Mouse (Mus musculus) telencephalon, adult 2 months (tissue): ENCODE data around the gene Copz2.

ENCODE experiments used
- DNase-seq: peaks from one replicate; pipeline ENCODE4 v3.0.0-alpha.2; 2011; ENCODE audit warnings: low read depth, low spot score

The Copz2 gene

DNA sequence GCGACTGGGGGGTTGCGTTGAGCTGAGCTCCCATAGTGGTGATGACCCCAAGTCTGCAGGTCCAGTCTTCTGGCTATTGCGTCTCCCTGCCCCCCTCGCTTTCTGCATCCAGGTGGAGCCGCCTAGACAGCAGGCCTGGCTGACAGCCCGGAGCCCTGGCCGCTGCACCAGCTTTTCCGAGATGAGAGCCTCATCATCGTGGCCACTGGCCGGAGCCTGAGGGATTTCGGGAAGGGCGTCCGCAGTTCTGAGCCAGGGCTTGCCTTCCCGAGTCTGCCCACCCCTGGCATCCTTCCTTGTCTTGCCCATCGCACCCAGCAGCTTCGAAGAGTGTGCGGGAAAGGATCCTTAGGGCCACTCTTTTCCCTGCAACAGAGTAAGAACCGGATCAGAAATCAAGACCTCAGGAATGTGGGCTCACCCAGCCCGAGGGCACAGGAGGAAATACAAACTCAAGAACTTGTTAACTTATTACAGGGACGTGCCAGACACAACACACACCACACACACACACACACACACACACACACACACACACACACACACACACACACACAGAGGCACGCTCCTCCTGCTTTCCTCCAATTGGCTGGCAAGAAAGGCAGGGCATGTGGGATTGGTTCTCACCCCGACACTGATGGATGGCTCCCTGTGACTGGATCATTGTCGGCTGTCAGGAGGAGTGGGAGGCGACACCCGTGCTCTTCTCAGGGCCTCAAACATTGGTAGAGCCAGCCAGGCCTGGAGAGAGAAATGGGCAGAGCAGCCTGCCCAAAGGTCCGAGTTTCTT, 13.7 kb downstream of the Copz2 start:
- DNase-seq, result no peak

DNA sequence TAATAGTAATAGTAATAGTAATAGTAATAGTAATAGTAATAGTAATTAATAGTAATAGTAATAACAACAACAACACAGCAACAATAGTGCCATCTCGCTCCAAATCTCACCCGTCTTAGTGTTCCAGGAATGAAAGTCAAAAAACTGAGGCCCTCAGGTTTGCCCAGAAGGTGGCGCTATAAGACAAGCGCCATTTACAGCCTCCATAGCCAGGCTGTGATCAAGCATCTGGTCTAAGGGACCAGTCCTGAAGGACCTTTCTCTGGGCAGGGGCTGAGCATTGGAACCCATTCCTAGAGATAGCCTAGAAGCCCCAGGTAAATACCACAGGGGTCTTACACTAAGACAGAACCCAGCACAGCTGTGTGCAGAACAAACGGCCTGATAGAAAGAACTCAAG, 17.5 kb downstream of the Copz2 start:
- no peak for DNase-seq

DNA sequence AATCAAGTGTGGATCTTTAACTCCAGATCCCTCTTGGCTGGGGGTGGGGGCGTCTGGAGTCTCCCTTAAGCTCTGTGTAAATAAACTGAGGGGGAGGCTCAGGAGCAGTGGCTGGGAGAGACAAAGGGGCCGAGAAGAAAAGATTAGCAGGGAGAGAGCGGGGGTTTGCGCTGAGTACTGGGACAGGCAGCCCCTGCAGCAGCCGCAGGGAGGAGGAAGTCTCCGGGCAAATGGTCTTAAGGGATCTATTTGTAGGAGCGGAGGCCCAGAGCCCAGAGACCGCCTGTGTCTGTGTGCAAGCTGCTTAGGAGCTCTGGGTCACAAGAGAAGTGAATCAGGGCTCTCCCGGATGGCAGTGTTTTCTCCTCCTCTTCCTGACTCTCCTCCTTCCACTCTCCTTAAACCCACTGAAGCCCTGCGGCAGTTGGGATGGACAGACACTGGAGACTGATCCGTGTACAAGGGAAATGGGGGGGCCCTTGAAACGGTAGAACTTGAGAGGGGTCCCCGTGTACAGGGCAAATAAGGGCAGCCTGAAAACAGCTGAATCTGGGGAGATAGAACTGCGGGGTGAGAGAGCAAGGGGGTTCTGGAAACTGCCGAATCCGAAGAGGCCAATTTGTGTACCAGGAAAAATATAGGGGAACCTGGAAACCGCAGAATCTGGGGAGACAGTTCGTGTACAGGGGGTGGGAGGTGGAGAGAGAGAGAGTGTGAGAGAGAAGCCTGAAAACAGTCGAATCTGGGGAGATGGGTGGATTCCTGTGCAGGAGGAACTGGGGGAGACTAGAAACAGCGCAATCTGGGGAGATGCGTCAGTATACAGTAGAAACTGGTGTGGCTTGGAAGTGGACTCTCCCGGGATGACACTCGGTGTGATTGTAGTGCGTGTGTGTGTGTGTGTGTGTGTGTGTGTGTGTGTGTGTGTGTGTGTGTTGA, 23.0 kb downstream of the Copz2 start:
- no peak for DNase-seq

DNA sequence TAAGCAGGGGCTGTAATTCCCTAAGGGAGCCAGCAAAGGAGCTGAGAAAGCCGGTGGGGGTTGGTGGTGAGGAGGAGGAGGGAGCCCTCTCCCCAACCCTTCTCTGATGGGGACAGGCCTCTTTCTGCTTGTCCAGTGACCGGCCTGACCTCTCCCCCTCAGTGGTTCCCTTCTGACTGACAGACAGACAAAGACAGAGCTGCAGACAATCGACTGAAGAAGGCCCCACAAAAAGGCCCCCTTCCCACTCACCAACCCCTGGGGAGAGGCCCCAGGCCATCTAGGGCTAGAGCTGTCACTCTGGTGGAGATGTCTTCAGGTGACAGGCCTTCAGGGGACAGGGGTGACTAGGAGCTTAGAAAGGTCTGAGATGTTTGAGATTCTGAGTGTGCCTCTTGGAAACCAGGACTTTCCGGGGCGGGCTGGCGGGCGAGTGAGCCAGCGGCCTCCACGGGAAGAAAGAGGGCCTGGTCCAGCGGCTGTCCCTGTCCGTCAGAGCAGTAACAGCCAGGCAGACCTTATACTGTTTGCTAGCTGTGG, 24.0 kb downstream of the Copz2 start:
- no peak for DNase-seq

DNA sequence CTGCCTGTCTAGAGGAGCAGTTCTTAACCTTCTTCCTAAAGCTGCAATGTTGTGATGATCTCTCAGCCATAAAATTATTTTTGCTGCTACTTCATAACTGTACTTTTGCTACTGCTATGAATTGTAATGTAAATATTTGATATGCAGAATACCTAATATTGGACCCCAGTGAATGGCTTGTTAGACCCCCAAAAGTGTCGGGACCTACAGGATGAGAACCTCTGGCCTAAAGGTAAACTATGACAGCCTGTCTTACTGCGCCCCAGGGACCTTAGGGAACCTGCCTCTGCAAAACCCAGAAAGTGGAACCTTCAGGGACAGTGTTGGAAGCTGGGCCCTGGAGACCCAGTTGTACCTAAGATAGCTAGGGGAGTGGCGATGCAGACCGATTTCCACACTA, 25.6 kb downstream of the Copz2 start:
- no peak for DNase-seq

DNA sequence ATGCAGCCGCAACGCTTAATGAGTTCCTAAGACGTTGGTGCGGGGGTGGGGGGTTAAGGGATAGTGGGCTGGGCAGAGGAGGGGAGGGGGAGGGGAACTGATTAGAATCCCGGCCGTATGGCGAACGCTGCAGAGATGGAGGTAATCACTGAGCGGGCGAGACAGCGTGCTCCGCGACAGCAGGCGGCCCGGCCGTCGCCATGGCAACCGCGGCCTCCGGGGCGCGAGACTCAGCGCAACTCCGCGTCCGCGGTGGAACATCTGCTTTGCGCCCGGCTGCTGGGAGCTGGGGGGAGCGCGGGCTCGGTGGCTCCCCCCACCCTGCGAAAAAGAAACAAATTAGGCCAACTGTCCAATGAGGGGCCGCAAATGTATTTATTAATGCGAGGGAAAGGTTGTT, 26.1 kb downstream of the Copz2 start:
- DNase-seq, result no peak

DNA sequence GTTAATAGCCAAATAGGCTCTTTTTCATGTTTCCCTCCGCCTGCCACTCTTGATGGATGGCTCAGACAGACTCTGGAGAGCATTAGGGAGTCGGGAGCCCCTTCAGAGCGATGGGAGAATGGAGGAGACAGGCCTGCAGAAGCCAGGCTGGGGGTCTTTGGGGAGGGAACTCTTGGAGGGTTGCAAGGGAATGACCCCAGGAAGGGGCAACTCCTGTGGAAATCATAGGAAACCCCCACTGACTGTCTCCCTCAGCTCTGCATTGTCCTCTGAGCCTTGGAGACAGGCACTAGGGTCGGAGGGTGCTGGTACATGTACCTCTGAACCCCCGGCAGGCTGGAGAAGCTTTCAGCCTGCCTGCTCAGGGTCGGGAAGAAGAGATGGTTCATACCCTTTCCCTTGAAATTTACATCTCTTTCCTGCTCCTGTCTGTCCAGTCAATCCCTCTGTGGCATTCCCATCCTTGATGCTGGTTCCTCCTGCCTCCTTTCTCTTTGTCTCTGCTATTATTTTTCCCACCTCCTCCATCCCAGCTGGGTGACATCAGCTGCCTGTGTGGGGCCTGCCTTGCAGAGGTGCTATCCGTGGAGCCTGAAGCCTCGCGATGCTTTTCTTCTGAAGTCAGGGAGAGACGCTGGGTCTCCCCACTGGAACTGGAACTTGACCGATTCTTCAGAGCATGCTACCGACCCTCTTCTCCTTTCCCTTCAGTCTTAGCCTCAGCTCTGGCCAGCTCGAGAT, 26.8 kb downstream of the Copz2 start:
- DNase-seq, result no peak

DNA sequence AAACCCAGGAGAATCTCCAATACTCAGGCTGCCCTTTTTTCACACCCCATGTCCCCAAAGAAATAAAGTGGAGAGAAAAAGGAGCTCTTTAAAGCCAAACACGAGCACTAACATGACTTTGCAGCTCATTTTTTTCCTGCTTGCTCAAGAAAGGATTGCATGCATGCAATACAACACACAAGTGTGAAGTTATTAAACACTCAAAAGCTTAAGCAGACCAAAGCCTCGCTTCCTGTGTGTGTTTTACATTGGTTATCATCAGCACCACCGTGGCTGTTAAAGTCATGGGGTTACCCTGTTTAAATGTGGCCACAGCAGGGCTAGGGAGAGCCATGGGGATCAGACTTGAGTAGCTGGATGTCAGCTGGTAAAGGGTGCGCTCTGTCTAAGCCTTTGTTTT, 27.4 kb downstream of the Copz2 start:
- DNase-seq, result no peak

DNA sequence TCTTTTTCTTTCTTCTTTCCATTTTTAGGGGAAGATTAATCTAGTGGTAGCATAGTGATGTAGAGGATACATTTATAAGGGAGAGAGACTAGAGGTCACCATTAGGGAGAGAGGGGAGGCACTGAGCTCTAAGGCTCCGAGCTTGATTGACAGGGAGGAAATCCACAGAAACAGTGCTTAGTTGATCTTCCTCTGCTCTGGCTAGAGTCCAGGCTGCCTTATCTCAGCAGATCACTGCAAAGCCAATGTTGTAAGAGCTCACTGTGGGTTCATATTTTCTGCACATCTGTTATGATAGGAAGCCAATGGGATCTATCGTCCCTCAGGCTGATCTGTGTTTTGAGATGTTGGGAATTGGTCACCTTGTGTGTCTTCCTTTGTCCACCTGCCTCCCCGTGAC, 29.0 kb downstream of the Copz2 start:
- no peak for DNase-seq

DNA sequence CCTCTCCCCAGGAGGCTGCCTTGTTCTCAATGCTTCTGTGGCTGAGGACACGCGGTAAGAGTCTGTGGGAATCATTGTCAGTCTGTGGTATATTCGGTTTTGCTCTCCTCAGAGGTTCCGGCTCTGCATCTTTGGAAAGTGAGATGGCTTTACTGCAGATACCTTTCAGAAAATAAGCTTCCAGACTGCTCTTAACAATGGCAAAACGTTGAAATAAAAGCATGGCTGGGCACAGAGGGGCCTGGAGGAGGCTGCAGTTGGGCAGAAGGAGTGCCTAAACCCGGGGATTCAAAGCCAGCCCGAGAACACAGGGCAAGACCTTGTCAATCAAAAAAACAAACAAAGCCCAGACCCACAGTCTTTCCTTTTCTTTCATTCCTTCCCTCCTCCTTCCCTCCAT, 29.7 kb downstream of the Copz2 start:
- no peak for DNase-seq

DNA sequence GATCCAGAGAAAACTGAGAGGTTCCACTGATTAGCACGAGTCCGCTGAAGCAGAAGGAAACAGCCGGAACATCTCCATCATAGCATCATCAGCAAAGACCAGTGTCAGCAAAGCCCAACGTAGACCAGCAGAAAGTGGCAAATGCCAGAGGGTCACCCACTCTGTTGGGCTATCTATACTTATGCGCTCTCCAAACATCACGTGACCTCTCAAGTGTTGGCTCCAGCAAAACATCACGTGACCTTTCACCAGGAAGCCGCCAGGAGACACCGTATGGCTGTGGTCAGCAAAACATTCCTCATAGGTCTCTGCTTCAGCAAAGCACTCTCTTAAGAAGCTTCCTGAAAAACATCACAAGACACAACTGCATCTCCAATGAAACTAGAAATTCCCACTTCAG, 30.6 kb downstream of the Copz2 start:
- DNase-seq, result no peak

DNA sequence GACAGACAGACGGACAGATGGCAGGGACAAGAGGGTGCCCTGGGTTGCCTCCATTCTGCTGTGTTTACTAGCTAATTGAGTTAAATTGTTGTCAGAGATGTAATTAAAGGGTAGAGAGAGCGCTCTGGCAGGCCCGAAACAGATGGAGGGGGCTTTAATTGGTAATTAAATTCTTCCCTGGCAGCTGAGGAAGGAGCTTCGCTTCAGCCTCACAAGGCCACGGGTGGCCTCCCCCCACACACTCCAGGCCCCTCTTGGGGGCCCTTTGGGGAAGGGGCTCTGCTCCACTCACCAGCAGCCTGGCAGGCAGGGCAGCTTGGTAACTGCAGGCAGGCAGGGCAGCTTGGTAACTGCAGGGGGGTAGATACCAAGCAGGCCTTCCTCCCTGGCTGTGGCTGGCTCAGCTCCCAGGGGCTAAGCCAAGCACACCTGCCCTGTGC, 36.3 kb downstream of the Copz2 start:
- no peak for DNase-seq

DNA sequence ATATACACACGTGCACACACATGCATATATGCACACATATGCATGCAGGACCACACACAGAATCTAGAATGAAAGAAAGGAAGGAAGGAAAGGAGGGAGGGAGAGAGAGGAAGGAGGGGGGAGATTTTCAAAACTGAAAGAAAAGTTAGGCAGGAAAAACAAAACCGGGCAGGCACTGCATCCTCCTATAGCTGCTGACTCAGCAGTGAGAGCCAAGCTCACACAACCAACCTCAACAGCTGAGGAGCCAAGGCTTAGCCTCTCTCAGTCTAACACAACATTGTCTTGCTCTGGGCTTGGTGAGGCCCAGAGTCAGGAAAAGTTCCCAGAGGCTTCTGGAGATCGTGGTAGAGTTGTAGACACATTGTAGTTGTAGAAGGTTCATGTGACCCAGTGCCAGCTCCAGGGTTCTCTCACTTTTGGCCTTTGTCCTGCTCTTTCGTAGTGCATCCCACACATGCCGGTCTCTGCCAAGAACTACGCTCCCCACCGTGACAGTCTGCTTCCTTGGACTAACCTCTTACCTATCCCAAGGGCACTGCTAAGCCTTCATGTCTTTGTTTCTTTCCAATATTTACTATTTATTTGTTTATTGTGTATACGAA, 37.4 kb downstream of the Copz2 start:
- DNase-seq, result no peak

DNA sequence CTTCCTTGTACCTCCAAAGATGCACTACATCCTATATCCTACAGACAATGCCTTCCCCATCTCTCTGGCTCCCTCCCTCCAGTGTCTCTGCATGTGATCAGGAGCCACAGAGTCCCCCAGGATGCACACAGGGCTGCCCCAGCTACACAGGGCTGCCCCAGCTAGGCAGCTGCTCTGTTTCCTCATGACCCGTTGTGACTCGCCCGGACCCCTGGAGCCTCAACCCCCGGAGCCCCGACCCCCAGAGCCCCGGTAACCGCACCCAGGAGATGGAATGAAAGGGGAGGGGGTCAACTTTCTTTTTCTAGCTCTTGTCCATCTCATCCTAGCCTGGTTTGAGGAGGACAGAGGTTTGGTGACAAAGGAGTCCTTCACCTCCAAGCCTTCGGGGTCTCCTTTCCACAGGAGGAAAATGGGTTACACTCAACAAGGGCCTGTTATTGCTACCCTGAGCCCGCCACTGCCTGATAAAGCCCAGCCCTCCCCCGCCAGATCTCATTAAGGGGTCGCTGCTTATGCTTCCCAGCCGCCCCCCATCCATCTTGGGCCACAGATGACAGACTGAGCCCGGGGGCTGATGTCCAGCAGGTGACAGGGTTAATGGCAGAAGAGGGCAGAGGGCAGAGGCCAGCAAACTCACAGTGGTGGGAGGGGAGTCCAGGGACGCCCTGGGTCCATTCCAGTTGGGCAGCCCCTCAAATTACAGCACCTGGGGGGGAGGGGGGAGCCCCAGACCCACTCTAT, 42.3 kb downstream of the Copz2 start:
- no peak for DNase-seq

DNA sequence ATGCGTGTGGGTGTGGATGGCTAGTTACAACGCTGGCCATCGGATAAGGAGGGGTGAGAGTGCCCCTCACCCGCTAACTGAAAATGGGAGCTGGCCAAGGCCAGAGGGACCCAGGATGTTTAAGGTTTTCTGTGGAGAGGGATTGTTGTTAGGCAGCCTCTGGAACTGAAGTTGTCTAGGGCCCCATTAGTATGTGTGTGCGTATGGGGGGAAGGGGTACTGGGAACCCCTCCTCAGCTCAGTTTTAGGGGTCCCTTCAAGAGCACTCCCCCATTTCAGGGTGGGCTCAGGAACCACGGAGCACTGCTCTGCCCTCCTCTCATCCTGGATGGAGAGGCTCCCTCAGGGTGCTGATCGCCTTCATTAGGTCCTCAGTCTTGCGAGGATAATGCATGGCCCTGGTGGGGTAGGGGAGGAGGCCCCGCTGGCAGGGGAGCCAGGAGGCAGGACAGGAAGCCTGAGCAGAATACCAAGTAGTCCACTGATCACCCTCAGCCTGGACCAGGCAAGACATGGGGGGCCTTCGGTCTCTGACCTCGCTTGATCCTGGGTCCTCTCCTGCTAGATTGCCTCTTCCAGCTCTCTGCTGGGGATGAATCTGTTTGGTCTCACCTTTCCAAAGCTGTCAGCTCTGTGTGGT, 43.7 kb downstream of the Copz2 start:
- no peak for DNase-seq

DNA sequence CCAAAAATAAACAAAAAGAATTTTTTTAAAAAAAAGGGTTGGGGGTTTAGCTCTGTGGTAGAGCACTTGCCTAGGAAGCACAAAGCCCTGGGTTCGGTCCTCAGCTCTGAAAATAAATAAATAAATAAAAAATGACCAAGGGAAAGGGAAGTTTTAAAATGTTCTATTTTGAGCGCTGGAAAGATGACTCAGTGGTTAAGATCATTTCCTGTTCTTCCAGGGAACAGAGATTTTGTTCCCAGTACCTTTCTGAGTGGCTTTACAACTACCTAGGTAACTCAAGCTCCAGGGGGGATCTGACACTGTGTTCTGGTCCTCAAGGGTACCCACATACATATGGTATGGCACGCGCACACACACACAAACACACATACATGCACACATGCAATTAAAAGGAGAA, 46.2 kb downstream of the Copz2 start:
- no peak for DNase-seq

DNA sequence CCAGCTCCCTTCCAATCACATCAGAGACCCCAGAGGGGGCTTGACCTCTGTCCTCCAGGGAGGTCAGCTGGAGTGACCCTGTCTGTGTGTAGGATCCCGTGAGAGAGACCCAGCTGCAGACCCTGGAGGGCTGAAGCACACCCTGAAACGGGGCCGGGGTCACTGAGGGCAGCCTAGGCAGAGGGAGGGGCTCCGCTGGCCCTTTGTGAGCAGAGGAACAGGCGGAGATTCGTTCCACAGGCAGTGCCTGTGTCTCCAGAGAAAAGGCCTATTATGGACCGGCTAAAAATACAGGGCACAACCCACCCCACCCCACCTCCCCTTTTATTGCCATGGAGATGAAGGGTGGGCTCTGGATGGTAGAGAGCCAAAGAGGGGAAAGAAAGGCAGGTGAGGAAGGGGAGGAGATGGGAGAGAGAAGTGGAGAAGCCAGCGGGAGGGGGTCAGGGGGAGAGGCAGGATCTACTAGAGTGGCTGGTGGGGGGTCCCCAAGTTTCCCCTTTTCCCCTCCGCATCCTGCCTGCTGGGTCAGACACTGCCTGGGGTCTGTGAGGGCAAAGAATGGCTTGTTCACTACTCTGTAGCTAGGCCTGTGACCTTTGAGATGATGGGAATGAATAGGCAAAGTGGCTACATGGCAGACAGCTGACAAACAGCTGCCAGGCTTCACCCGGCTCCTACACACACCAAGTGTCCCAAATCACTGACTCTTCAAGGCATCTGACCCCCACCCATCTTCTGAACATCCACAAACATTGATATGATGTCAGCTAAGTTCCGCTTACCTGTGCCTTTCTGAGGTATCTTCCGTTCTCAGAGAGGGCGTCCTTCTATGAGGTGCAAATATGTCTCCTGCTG, 50.0 kb downstream of the Copz2 start:
- no peak for DNase-seq

DNA sequence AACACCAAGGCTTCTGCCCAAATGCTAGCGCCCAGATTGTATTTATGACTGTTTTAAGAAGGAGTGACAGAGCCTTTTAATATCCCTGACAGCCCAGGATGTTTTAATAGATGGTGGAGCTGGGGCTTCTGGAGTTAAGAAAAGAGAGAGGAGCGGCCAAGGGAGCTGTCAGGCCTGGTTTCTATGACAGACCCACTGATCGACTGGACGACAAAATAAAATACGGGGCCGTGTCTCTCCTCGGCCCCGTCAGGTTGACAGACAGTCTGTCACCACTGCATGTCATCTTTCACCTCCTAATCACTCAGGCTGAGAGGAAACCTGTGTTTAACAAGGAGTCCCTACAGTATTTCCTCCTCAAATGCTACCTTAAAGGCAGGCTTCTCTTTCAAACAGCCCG, 51.7 kb downstream of the Copz2 start:
- no peak for DNase-seq
